Mouse (Mus musculus) hematopoietic multipotent progenitor cell, adult 10-12 weeks (in vitro differentiated cells): ENCODE measurements around the gene Fam184a. TPM values are rescaled to one million over a fixed set of nuclear protein-coding genes. Genes with fewer than 3 reads are reported as not detected.

ENCODE experiments used
- polyA plus RNA-seq: library from polyadenylated mRNA; stranded (reverse); fragments of >175 nt; gene quantifications from 2 replicates; pipeline ENCODE4 v1.2.3, GENCODE M21; 2012; ENCODE audit warnings: low replicate concordance

The Fam184a gene
- polyA plus RNA-seq = 0.08 and 0.13 TPM in 2 replicates

GRCm38 (mm10) chr10:53750955-53751652 lies at the start of gene Fam184a:
Fam184a (minus strand) TSS chr10:53751123.

GRCm38 (mm10) chr10:53630339-53630738 lies 120.6 kb downstream of the Fam184a start, which contains the start of gene Mcm9:
Mcm9 (minus strand) TSS chr10:53630439.

GRCm38 (mm10) chr10:53596677-53597120 lies 154.2 kb downstream of the Fam184a start, which contains the start of gene Asf1a:
Asf1a (plus strand) TSS chr10:53596757.

Other genes starting within 250 kb of the Fam184a start
- 6.6 and 6.8 TPM in 2 replicates for gene Asf1a, start 154.4 kb downstream of the Fam184a start, polyA plus RNA-seq
- gene Mcm9, start 120.7 kb downstream of the Fam184a start, polyA plus RNA-seq = 6.8 and 11.9 TPM in 2 replicates